Mouse (Mus musculus) cerebellum, adult 9-10 months (tissue): ENCODE data around the gene Anxa11.
"Not testable (repeated sequence)": the region's sequence is repeated elsewhere in the genome, so short reads cannot be mapped to it uniquely, and the experiment has no call there.

Source experiments
- DNase-seq: peaks from one replicate; pipeline ENCODE4 v3.0.0; 2022

Anxa11 gene

GRCm38 (mm10) chr14:25872461-25873415 lies 30.8 kb downstream of the Anxa11 start:
- DNase-seq, result peak; percentile 71

- DNase-seq, result not testable (repeated sequence)
Measured at GRCm38 (mm10) chr14:25876640-25877039, 34.7 kb downstream of the Anxa11 start.

- DNase-seq, result not testable (repeated sequence)
Measured at GRCm38 (mm10) chr14:25881769-25882168, 39.8 kb downstream of the Anxa11 start.

GRCm38 (mm10) chr14:25885886-25886285 lies 43.9 kb downstream of the Anxa11 start:
- DNase-seq, result not testable (repeated sequence)

- DNase-seq, result not testable (repeated sequence)
Measured at GRCm38 (mm10) chr14:25894566-25894965, 52.6 kb downstream of the Anxa11 start.

- not testable (repeated sequence) for DNase-seq
Measured at GRCm38 (mm10) chr14:25895686-25896085, 53.7 kb downstream of the Anxa11 start.

- not testable (repeated sequence) for DNase-seq
Measured at GRCm38 (mm10) chr14:25903000-25903399, 61.0 kb downstream of the Anxa11 start, which contains the start of gene Plac9a. Gene Plac9a (minus strand): TSS chr14:25903100.

- not testable (repeated sequence) for DNase-seq
Measured at GRCm38 (mm10) chr14:25905243-25905642, 63.3 kb downstream of the Anxa11 start.

- DNase-seq, result not testable (repeated sequence)
Measured at GRCm38 (mm10) chr14:25907272-25907671, 65.3 kb downstream of the Anxa11 start.

- not testable (repeated sequence) for DNase-seq
Measured at GRCm38 (mm10) chr14:25908976-25909375, 67.0 kb downstream of the Anxa11 start.

- not testable (repeated sequence) for DNase-seq
Measured at GRCm38 (mm10) chr14:25918427-25919170, 76.6 kb downstream of the Anxa11 start.

GRCm38 (mm10) chr14:25926814-25927561 lies 85.0 kb downstream of the Anxa11 start:
- DNase-seq, result not testable (repeated sequence)

GRCm38 (mm10) chr14:25927562-25927881 lies 85.6 kb downstream of the Anxa11 start, which contains the start of gene Tmem254a:
Gene Tmem254a (minus strand): TSS chr14:25927672.
- not testable (repeated sequence) for DNase-seq
